Mouse (Mus musculus) frontal cortex, postnatal 10 days (tissue): ENCODE data around the gene Fam241b.

Source experiments
- DNase-seq, 2 experiments: peaks; one replicate each; pipeline ENCODE4 v3.0.0; 2022; ENCODE audit warnings: low spot score in 2 of 2, mixed read lengths in 1 of 2

Fam241b gene

GRCm38 (mm10) chr10:62143820-62144219 lies at the start of gene Fam241b:
TSS of gene Fam241b (minus strand) at chr10:62143920.
- no peak for DNase-seq

- DNase-seq = peak in 1 of 2 experiments; percentile 38
Measured at GRCm38 (mm10) chr10:62192701-62193157, 49.0 kb upstream of the Fam241b start.

GRCm38 (mm10) chr10:62190821-62191220 lies 47.1 kb upstream of the Fam241b start:
- no peak for DNase-seq

- no peak for DNase-seq
Measured at GRCm38 (mm10) chr10:62189910-62190309, 46.2 kb upstream of the Fam241b start.

GRCm38 (mm10) chr10:62189303-62189702 lies 45.6 kb upstream of the Fam241b start:
- no peak for DNase-seq

GRCm38 (mm10) chr10:62186882-62187281 lies 43.2 kb upstream of the Fam241b start:
- DNase-seq = peak in 1 of 2 experiments; percentile 71

- DNase-seq = peak; percentile 79 to 93
Measured at GRCm38 (mm10) chr10:62183053-62183452, 39.3 kb upstream of the Fam241b start.

- no peak for DNase-seq
Measured at GRCm38 (mm10) chr10:62182471-62183014, 38.8 kb upstream of the Fam241b start.

- DNase-seq = no peak
Measured at GRCm38 (mm10) chr10:62181701-62182100, 38.0 kb upstream of the Fam241b start.

- DNase-seq = no peak
Measured at GRCm38 (mm10) chr10:62179944-62180343, 36.2 kb upstream of the Fam241b start.

- DNase-seq = no peak
Measured at GRCm38 (mm10) chr10:62174533-62175313, 31.0 kb upstream of the Fam241b start.

GRCm38 (mm10) chr10:62173941-62174448 lies 30.3 kb upstream of the Fam241b start:
- DNase-seq = no peak

GRCm38 (mm10) chr10:62172841-62173553 lies 29.3 kb upstream of the Fam241b start:
- no peak for DNase-seq

GRCm38 (mm10) chr10:62162410-62162809 lies 18.7 kb upstream of the Fam241b start:
- DNase-seq = no peak

- DNase-seq = no peak
Measured at GRCm38 (mm10) chr10:62149929-62150328, 6.2 kb upstream of the Fam241b start.

GRCm38 (mm10) chr10:62147466-62148248 lies 3.9 kb upstream of the Fam241b start:
- no peak for DNase-seq

- no peak for DNase-seq
Measured at GRCm38 (mm10) chr10:62145957-62146356, 2.2 kb upstream of the Fam241b start.

- DNase-seq = no peak
Measured at GRCm38 (mm10) chr10:62138040-62138439, 5.7 kb downstream of the Fam241b start.

- no peak for DNase-seq
Measured at GRCm38 (mm10) chr10:62137150-62137549, 6.6 kb downstream of the Fam241b start.

- DNase-seq = no peak
Measured at GRCm38 (mm10) chr10:62135696-62136470, 7.8 kb downstream of the Fam241b start.
